Mouse (Mus musculus): ENCODE data around the gene Slc3a2. TPM values are rescaled to one million over a fixed set of nuclear protein-coding genes. Genes with fewer than 3 reads are reported as not detected.
"Not testable (repeated sequence)": the region's sequence is repeated elsewhere in the genome, so short reads cannot be mapped to it uniquely, and the experiment has no call there.

Gene Slc3a2
- total RNA-seq, 2 experiments from 2014 or later: 97.4 to 178 TPM

DNA sequence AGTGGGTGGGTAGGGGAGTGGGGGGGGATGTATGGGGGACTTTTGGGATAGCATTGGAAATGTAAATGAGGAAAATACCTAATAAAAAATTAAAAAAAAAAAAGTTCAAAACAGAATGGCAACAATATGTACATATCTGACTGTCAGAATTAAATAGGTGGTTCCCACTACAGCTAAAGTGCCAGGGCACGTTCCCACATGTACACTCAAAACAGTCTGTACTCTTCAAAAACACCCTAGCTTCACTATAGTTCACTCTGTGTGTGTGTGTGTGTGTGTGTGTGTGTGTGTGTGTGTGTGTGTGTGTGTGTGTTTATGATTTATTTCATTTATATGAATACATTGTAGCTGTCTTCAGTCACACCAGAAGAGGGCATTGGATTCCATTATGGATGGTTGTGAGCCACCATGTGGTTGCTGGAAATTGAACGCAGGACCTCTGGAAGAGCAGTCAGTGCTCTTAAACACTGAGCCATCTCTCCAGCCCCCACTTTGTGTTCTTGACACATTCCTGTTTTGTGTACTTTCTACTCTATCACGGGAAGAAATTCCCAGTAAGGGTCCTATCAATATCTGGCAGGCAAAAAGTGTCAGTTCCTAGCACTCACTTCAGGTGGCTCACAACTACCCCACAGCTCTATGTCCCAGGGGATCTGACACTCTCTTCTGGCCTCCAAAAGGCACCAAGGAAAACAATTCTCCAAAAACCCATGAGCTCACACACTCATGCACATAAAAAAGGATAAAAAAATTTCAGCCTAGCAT is 5.3 kb upstream of the Slc3a2 start:
- DNase-seq: not testable (repeated sequence)

DNA sequence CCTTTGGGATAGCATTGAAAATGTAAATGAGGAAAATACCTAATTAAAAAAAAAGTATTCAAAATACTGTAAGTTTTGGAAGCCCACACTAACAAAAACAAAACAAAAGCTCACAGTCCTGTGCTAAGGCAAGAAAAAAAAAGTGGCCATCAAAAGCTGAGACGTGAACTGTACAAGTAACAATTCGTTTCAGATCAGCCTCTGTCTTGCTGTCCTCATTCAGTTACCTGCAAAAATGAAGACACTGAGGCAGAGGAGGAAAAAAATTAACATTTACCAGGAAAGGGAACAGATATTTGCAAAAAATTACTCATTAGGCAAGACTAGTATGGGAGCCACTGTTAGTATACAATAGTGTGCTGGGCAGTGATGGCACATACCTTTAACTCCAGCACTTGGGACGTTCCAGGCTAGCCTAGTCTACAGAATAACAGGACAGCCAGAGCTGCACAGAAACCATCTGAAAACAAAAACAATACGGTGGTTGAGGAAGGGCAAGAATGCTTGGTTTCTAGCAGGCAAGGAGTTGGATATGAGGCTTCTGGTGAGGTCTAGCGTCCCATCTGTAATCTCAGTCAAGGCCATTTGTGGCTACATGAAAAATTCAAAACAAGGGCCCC is 4.4 kb upstream of the Slc3a2 start:
- DNase-seq: no peak

DNA sequence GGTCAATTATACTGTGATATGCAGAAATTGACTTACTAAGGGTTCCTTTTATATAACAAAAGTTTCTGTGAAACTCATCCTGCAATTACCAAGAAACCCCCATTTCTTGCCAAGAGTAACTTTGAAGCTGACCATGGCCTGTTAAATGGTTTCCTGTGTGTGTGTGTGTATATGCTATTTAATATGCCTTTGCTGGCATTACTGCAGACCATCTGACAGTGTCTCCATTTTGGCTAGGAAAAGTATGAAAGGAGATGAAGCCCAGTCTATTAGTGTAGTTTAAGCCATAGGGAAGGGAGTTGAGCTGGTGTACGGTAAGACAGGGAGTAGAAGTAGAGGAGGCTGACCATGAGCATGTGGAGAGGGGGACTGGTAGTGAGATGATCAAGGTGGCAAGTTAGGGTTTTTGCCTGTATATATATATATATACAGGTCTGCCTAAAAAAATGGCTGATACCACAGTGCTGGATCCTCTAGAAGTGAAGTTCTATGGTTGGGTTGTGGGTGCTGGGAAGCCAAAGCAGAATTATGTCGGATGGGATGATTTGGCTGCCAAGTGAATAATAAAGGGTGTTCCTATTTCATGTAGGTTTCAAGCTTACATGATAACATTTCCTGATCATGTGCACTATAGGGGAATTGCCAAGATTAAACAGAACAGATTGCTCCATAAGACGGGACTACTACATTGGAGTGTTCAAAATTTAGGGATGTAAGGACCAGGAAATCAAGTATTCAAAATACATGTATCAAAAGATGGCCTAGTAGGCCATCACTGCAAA is 3.6 kb upstream of the Slc3a2 start:
- no peak for DNase-seq

DNA sequence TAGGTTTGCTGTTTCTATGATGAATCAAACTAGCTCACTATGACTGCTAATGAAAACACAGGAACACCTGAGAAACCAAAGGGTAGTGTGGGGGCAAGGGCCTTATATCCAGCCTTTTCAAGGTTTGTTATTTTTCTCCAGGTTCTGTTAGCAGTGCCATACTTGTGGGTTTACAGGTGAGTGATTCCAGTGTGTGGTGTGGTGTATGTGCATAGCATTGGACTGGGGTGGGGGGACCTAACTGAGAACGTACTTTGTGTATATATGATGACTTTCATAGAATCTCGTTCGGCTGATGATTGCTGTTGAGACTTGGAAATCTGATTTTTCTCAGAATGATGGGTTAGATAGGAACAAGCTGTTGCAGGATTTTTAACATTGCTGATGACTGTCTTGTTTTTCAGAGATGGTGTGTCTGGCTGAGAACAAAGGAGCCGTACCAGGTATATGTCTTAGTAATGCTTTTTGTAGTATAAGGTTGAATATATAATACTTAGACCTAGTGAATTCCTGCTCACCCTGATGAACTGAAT is 2.0 kb upstream of the Slc3a2 start:
- DNase-seq: no peak

DNA sequence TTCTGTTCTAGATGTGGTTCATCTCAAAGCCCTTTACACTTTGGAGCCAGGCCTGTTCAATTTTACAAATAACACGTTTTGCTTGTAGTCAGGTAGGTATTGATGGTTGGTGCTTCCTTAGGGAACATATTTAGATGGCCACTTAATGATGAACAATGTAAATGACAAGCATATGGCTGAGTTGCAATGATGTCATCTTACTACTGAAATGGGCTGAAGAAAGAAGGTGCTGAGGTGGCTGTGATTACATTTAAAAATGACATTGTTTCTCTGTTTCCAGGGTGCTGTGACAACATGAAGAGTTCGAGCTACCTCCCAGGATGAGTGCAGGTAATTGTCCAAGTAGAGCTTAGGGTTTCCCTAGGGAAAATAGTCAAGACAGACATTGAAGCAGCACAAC is 1.2 kb upstream of the Slc3a2 start:
- DNase-seq: no peak

DNA sequence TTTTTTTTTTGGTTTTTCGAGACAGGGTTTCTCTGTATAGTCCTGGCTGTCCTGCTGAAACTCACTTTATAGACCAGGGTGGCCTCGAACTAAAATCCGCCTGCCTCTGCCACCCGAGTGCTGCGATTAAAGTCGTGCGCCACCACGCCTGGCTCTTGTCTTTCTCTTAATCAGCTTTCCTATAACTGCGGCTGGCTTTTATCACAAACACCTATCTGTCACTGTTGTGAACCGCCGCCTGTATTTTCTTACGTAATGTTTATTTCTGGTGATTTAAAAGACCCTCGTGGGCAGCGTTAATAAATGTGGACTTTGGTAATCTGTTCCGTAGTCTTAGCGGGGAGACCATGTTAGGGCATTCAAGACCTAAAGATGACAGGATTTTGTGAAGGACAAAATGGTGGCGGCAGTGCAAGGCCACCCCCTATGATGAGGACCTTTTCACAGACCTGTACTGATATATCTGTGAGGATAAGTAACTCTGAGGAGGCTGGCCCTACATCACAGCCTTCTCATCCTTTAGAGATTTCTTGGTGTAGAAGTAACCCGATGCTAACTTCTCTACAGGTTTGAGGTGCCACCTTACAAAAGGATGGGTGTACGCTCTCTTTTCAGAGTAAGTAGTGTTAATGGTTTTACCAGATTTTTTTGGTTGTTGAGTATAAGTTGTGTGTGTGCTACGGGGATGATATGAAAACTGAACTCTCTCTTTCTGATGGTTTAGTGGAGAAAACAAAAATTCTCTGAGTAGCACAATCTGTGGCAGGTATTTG is 591 bp upstream of the Slc3a2 start:
- DNase-seq: peak; percentile 25

DNA sequence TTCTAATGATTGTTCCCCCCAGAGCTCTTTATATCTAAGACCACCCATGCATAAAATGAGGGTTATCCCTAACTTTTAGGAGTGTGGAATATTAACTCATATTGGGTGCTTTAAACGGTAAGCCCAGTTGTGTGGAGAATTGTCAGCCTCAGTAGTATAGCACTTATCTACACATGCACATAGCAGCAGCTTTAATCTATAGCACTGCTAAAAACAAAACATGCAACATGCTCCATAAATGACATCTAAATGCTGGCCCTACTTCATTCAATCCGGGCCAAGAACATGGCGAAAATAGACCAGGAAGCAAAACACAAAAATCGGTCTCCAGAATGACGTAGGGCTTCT is 636 bp downstream of the Slc3a2 start:
- DNase-seq: no peak

DNA sequence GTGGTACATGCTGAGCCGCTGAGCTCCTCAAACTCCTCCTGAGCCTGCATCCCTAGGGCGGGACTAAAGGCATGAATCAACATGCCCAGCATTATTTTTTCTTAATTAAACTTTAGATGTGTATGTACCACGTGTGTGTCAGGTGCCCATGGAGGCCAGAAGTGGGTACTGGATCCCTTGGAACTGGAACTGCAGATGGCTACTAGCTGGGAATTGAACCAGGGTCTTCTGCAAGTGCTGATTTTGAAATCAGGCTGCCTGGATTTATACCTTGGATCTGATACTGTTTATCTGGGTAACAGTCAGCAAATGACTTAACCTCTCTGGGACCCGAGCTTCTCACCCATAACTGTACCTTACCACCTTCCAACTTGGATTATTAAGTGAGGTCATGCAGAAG is 1.1 kb downstream of the Slc3a2 start:
- DNase-seq: no peak

DNA sequence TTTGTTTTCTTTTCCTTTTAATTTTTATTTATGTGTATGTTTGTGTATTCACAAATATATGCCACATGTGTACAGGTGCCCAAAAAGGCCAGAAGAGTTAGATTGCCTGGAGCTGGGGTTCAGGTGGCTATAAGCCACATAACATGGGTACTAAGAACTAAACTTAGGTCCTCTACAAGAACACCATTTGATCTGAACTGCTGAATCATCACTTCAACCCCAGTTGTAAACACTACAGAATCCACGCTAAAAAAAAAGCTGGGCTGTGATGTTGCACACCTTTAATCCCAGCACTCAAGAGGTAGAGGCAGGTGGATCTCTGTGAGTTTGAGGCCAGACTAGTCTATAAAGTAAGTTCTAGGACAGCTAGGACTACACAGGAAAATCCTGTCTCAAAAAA is 1.8 kb downstream of the Slc3a2 start:
- DNase-seq: no peak

DNA sequence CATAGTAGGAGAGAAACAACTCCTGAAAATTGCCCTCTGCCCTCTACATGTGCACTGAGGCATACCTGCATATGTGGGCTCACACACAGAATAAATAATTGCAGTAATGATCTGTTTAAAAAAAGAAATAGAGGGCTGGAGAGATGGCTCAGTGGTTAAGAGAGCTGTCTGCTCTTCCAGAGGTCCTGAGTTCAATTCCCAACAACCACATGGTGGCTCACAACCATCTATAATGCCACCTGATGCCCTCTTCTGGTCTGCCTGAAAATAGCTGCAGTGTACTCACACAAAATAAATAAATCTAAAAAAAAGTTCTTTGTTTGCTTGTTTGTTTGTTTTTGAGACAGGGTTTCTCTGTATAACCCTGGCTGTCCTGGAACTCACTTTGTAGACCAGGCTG is 4.1 kb downstream of the Slc3a2 start:
- not testable (repeated sequence) for DNase-seq

DNA sequence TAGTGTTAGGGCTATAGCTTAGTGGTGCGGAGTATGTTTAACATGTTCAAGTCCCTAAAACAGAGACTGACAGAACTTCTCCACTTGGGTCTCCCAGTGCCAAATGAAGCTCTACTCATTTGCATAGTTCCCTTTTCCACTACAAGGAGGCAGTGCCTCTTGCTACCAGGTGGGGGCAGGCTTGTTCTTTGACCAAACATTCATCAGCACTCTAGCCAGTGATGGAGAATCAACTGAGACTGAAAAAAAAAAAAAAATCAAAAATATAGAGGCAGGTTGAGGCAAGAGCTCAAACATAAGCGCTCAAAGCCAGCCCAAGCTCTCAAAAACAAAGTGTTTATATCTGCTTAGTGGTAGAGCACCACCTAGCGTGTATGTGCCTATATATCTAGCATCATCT is 4.8 kb downstream of the Slc3a2 start:
- DNase-seq: peak; percentile 77

DNA sequence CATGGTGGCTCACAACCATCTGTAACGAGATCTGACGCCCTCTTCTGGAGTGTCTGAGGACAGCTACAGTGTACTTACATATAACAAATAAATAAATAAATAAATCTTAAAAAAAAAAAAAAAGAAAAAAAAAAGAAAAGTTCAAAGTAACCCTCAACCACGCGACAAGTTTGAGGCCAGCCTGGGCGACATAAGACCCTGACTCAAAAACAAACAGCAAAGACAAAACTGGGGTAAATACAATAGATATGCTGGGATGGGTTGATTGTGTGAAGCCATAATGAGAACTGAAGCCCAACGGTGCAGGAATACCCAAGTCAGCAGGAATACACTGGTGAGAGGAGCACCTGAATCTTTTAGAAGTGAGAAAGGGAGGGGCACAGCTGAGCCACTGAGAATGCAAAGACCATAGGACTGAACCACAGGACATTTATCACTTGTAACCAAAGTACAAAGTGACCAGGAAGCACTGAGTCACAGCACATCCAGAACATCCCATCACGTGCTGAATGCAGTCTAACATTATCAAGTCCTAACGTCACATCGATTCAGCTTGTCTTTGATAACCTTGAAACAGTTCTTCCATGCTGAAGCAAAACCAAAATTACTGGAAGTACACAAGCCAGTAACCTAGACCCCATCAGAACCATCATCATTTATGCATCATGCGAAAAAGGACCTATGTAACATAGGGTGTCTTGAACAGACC is 6.2 kb downstream of the Slc3a2 start:
- DNase-seq: no peak

DNA sequence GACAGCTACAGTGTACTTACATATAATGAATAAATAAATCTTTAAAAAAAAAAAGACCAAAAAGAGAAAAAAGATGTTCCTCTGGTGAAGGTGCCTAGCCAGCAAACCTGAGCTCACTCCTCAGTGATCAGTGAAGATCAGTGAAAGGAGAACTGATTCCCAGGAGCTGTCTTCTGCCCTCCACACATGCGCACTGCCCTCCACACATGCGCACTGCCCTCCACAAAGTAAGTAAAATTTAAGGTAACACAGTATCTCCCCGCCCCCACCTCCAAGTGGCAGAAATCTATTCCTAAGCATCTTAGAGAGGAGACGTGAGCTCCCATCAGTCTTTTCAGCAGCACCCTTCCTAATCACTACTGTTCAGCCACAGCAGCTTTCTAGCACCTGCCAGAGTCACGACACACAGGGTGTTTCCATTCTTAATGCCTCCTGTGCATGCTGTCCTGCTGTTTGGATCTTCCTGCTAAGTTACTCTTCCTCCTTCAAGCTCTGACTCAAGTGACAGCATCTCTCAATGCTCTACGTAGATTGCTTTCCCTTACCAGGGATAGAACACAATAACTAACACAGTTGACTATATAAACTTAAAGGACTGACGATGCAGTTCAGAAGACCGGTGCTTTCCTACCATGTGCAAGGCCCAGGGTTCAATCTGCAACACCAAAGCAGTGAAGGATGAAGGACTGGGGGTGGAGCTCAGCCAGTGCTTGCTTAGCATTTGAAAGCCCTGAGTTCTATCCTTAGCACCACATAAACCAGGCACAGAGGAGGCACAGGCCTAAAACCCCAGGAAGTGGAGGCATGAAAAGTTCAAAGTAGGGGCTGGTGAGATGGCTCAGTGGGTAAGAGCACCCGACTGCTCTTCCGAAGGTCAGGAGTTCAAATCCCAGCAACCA is 7.1 kb downstream of the Slc3a2 start:
- no peak for DNase-seq

DNA sequence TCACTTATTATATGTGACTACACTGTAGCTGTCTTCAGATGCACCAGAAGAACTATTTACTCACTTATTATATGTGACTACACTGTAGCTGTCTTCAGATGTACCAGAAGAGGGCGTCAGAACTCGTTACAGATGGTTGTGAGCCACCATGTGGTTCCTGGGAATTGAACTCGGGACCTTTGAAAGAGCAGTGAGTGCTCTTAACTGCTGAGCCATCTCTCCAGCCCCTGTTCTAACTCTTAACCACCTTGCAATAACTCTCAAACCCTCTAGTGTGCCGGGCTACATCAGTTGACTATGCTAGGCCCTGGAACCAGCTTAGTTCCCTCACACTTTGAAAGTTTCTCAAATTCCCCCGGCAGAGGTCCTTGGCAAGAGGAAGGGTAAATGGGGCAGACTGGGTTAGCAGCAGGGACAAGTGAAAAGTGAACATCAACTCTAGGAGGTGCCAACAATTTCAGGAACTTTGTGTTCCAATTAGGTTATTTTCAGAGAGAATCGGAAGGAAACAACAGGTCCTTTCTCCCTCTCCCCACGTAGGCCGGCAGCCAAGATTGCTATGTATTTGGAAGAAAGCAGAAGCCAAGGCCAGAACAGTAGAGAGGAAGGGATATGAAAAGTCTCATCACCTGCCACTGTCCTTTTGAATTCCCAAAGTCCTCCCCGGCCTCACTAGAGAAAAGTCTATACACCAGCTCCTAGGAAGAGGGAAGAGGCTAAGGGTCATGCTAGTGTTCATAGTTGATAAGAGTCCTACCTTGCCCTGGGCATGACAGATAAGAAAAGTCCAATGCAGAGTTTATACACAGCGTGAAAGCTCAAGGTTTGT is 8.3 kb downstream of the Slc3a2 start:
- DNase-seq: peak; percentile 29

DNA sequence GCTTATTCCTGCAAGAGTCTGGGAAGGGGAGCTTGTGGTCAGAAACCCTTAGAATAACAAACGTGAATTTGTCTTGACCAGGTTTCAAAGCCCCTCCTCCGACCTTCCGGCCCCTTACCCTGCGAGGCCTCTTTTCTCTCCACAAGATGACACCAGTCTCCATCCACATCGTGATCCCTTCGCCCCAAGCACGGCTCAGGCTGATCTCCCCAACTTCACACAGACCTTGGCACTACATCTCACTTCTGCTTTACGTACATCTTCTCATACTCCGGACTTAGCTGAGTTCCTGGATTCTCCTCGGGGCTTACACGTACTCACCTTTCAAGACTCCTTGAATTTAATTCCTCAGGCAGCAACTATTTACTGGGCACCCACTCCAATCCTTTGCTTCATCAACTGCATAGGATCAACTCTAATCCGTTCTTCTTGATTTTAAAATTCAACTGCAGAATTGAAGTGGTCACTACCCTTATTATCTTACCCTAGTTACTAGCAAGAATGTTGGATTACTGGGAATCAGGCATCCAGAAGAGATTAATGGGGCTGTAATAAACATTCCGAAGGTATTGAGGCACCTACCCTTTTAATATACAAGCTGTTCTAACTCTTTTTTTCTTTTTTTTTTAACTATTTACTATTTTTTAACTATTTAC is 9.0 kb downstream of the Slc3a2 start:
- DNase-seq: no peak

DNA sequence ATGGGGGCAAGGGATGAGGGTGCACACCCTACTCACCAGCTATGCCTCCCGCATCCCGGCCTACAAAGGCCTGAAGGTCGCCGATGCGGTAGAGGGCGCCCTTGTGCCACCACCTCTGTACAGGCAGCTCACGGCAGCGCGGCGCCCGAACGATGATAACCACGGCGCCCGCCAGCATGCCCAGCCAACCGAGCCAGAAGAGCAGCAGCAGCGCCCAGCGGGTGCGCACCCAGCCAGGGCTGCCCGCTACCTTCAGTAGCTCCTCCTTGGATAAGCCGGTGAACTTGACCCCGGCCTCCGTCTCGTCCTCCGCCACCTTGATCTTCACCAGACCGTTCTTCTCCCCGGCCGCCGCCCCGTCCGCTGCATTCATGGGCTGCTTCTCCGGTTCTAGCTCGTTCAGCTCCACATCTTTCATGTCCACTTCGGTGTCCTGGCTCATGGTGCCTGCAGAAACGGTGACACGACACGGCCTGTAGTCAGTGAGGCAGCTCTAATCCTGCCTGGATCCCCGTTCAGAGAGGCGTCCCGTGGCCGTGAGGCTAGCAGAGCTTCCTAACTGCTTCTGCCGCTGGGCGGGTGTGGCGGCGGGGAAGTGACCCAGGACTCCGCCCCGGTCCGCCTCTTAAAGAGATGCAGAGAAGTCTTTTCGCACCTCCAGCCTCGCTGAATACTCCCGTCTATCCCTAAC is 9.7 kb downstream of the Slc3a2 start:
- peak; percentile 95 for DNase-seq

DNA sequence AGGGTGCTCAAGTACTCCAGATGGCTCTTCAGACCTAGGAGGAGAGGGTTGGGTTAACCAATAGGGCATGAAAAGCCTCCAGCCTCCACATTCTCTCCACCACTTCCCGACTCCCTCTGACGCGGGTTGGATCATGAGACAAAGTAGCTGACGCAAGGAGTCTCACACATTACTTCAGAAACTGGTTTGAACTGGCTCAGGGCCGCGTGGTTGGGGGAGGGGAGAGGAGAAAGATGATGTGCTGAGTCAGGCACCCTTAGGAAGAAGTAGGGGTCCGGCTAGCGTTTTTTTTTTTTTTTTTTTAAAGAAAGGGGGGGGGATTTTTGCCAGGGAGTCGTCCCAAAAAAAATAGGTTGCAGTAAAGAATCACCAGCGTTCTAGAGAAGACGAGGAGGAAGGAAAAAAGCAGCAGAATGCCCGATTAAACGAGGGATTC is 10.3 kb downstream of the Slc3a2 start:
- peak; percentile 85 for DNase-seq

All from adrenal gland, postnatal 10 days (tissue).